Mouse (Mus musculus): ENCODE measurements around the gene Npas3.

Npas3 gene

GRCm38 (mm10) chr12:53297946-53298840 lies 49.7 kb downstream of the Npas3 start:
- DNase-seq = no peak

GRCm38 (mm10) chr12:53300964-53301363 lies 52.5 kb downstream of the Npas3 start:
- no peak for DNase-seq

GRCm38 (mm10) chr12:53302129-53302528 lies 53.7 kb downstream of the Npas3 start:
- no peak for DNase-seq

GRCm38 (mm10) chr12:53316715-53317114 lies 68.2 kb downstream of the Npas3 start:
- DNase-seq = no peak

GRCm38 (mm10) chr12:53317801-53318200 lies 69.3 kb downstream of the Npas3 start:
- no peak for DNase-seq

GRCm38 (mm10) chr12:53320526-53320925 lies 72.0 kb downstream of the Npas3 start:
- DNase-seq = no peak

GRCm38 (mm10) chr12:53321018-53321417 lies 72.5 kb downstream of the Npas3 start:
- DNase-seq = no peak

- no peak for DNase-seq
Observed at GRCm38 (mm10) chr12:53321944-53322343, 73.5 kb downstream of the Npas3 start.

GRCm38 (mm10) chr12:53327653-53328188 lies 79.2 kb downstream of the Npas3 start:
- no peak for DNase-seq

GRCm38 (mm10) chr12:53328257-53328736 lies 79.8 kb downstream of the Npas3 start:
- DNase-seq = peak; percentile 22 to 51

- no peak for DNase-seq
Observed at GRCm38 (mm10) chr12:53330141-53330540, 81.7 kb downstream of the Npas3 start.

- DNase-seq = no peak
Observed at GRCm38 (mm10) chr12:53331391-53331790, 82.9 kb downstream of the Npas3 start.

GRCm38 (mm10) chr12:53331800-53332199 lies 83.3 kb downstream of the Npas3 start:
- DNase-seq = no peak

GRCm38 (mm10) chr12:53333251-53333650 lies 84.8 kb downstream of the Npas3 start:
- no peak for DNase-seq

GRCm38 (mm10) chr12:53338349-53338948 lies 90.0 kb downstream of the Npas3 start:
- DNase-seq = no peak

GRCm38 (mm10) chr12:53342741-53343140 lies 94.3 kb downstream of the Npas3 start:
- DNase-seq = no peak

- DNase-seq = no peak
Observed at GRCm38 (mm10) chr12:53351860-53352259, 103.4 kb downstream of the Npas3 start.

GRCm38 (mm10) chr12:53365751-53366150 lies 117.3 kb downstream of the Npas3 start:
- no peak for DNase-seq

- DNase-seq = no peak
Observed at GRCm38 (mm10) chr12:53384851-53385250, 136.4 kb downstream of the Npas3 start.

- DNase-seq = no peak
Observed at GRCm38 (mm10) chr12:53405856-53406255, 157.4 kb downstream of the Npas3 start.

GRCm38 (mm10) chr12:53407776-53408175 lies 159.3 kb downstream of the Npas3 start:
- no peak for DNase-seq

GRCm38 (mm10) chr12:53409711-53410110 lies 161.2 kb downstream of the Npas3 start:
- DNase-seq = no peak

GRCm38 (mm10) chr12:53410647-53411046 lies 162.2 kb downstream of the Npas3 start:
- no peak for DNase-seq

GRCm38 (mm10) chr12:53416096-53416495 lies 167.6 kb downstream of the Npas3 start:
- no peak for DNase-seq

Data from lung, postnatal 4 days (tissue).